Mouse (Mus musculus): Measurements from ENCODE around the gene Smad3. TPM values are rescaled to one million over a fixed set of nuclear protein-coding genes. Genes with fewer than 3 reads are reported as not detected.

Gene Smad3
- 12.6 and 14.4 TPM in 2 replicates for total RNA-seq (2015)
- total RNA-seq (2017): 16.7 and 16.8 TPM in 2 replicates

DNA sequence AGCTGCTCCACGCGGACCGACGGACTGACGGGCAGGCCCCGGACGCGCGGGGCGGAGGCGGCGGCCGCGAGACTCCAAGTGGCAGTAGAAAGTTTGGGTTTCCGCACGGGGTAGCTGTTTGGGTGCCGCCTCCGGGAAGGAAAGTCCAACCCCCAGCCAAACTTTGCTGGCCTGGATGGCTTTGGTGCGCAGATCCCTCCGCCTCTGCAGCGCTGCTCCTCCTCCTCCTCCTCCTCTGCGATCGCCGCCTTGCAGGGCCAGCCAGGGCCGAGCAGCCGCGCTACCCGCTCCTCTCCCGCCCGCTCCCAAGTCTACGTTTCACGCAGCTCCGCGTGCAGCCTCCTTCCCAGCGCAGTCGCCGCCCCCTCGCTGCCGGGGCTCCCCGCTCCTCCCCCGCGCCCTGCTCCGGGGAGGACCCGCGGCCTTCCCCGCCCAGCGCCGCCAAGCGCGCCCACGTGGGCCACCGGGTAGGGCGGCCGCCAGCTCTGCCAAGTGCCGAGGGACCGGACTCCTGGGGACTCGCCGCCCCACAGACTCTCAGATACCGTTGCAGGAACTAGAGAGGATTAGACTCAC lies at the start of gene Smad3:
Gene Smad3 (minus strand): TSS at position 130 of the 576 bp plus-strand sequence.
- ATAC-seq (replicated peaks; ENCODE audit: poor library complexity): peak; percentile 76

DNA sequence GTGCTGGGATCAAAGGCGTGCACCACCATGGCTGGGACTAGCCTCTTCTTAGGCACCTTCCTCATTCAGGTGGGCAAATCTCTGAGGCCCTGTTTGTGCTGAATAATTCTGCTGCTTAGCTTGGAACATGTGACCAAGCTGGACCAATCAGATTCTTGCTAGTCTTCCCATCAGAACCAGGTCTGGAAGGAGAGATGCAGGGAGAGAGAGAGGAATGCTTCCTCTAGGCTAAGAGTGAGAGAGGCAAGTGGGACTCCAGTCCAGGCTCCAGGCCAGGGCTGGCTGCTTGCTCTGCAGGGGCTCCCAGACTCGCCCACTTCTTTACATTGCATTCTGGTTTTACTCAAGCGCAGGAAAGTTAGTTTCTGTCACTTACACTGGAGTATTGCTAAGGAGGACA lies 47.1 kb upstream of the Smad3 start:
- no peak for ATAC-seq (replicated peaks; ENCODE audit: poor library complexity)

DNA sequence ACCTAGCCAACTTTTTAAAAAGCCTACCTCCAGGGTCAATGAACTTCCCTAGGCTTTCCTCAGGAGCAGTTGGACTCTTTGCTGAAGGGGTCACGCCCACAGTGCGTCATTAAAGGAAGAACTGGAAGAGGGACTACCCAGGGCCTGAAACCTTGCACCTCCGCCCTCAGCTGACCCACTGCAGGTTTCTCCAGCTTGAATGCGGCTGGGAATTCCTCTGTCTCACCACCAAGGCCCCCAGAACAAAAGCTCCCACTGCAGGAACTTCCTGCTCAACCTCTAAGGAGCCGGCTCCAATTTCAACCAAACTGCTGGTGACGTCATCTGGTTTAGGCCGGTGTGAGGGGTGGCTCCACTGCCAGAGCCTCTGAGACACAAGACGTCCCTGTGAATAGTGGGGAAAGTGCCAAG lies 45.4 kb upstream of the Smad3 start:
- ATAC-seq (replicated peaks; ENCODE audit: poor library complexity): no peak

DNA sequence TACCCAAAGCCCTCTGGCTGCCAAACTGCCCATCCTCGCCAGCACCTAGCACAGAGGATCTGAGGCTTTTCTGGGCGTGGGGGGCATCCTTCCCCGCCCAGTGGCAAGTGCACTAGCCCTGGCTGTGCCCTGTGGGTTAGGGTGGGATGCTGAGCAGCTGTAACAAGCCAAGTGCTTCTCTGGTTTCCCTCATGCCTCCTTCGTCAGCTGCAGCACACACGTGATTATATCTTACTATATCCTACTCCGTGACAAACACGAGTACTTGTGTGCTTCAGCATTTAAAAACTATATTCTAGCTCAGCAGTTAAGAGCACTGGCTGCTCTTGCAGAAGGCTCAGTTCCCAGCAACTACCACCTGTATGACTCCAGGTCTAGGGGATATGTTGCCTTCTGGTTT lies 44.7 kb upstream of the Smad3 start:
- no peak for ATAC-seq (replicated peaks; ENCODE audit: poor library complexity)

DNA sequence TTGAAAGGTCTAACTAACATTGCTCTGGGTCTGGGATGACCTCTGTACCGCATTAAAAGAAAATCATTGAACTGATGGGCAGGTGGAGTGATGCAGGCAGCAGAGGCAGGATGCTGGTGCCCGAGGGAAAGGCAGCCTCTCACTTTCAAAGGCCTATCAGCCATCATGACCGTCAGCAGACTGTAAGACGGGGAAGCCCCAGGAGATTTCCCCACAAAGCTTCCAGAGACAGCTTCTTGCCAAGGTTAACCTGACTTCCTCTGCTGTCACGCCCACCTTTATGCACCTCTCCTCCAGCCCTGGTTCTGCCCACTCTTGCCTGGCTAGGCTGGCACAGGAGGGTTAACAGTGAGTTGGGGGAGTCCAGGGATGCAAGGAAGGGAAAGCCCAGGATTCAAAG lies 44.3 kb upstream of the Smad3 start:
- ATAC-seq (replicated peaks; ENCODE audit: poor library complexity): no peak

DNA sequence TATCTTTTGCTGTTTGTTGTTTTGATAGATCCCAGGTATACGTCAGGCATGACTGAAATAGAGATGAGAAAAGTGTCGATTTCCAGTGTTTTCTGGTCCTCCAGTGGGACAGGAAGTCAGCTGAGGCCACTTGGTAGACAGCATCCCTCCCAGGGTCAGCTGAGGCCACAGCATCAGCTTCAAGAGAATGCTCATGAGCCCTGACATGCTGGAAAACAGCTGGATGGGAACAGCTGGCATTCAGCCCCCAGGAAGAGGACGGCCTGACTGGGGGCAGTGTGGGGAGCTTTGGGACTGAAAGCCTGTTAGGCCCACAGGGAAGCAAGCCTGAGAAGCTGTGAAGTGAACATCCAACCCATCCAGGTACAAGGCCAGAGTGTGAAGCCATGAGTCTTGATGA lies 38.6 kb upstream of the Smad3 start:
- no peak for ATAC-seq (replicated peaks; ENCODE audit: poor library complexity)

DNA sequence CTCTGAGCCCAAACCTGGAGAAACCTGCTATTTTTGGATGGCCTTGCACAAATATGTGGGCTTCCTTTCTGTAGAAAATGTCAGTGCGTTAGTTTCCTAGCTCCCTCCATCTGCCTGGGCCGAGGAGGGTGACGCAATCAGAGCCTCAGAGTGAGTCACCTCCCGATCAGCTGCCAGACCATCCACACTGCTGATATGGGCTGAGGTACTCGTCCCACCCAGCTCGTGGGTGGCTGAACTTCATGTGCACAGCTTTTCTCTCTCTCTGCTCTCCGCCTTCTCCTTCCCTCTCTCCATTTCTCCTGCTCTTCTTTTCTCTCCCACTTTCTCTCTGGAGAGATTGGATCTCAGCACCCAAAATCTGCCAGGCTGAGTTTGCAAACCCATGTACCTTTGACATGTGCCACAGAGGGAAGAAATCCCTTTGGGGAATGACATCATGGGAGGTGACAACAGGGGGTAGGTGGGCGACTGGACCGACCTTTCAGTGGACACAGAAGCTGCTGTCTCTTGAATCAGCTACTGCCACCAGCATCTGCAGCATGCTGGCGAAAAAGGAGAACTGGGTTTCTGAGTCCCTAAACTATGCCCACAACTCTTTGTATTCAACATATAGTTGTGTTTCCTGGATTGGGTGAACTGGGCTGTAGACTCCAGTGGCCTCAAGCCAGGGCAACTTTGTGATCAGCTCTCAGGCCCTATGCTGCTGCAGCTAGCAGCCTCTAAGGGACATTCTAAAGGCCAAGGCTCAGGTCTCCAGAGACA lies 36.1 kb upstream of the Smad3 start:
- ATAC-seq (replicated peaks; ENCODE audit: poor library complexity): peak; percentile 84

DNA sequence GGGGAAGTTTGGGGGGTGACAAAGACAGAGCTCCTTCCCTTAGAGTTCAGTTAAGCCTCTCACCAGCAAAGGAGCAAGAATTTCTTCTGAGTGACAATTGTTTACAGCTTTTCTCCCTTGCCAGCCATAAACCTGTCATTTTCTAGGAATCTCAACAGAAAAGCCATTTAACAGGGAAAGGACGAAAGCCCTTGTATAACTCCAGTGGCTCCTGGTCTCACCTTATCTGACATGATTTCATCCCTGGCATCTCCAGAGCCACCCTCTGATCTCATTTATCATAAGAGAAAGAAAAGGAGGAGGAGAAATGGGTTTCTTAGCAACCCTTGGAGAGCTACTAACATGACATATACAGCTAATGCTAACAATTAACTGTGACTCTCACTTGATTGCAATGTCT lies 33.9 kb upstream of the Smad3 start:
- ATAC-seq (replicated peaks; ENCODE audit: poor library complexity): no peak

DNA sequence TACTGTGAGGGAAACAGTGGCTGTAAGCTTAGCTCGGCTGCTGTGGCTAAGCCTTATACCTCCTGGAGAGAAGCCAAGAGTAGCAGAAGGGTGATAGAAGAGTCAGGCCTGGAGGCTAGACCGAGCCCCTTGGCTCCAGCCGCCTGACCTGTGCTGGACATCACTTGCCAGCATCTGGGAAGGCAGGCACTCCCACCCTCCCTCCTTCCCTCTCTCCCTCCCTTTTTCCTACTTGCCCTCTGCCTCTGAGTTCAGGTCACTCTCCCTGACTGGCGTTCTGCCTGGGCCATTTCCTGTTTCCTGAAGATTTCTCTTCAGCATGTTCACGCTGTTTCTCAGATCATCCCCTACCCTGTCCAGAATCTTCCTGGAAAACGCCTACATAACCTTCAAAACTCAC lies 33.5 kb upstream of the Smad3 start:
- ATAC-seq (replicated peaks; ENCODE audit: poor library complexity): no peak

DNA sequence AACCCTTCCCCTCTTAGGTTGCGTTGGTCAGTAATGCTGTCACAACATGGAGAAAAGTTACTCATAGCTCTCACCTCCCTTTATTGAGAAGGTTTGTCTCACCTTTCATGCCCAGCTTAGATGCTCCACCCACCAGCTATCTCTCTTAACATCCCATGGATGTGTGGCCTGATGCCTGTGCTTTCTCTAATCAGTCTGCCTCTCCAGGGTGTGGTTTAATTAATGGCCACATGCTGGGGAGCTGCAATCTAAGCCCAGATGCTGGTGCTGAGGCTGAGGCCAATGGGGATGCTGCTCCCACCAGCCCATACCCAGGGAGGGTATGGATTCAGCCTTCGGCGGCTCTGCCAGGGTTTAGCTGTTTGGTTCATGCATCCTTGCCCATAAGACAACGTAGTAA lies 32.4 kb upstream of the Smad3 start:
- ATAC-seq (replicated peaks; ENCODE audit: poor library complexity): no peak

DNA sequence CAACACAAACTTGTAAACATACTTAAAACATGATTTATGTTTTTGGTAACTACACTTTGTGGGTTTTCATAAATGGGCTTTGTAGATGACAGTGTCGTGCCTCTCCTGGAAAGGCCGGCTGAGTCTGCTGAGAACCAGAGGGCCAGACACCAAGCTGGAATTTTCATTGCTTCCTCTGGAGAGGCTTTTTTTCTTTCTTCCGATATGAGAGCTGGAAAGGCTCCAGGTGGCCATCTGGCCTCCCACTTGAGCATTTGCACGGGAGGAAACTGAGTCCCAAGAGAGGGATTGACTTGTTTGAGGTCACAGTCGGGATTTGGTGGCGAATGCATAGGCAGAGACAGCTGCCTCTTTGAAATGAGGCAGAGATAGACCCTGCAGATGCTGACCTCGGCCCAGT lies 31.6 kb upstream of the Smad3 start:
- ATAC-seq (replicated peaks; ENCODE audit: poor library complexity): no peak

DNA sequence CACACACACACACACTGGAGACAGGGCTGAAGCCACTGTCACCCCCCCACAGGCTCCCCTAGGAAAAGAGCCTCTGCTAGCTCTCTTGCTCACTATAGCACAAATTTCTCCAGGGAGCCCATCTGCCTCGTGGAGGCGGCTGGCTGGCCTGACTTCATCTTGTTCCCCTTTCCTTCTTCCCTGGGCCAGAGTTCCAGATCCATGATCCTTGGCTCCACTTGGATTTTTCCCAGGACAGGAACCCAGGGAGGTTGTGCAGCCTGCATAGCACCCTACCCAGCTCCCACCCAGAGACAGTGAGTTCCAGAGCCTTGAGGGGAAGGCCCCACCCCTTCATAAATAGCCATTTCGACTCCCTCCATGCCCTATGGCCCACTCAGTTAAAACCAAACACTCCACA lies 29.8 kb upstream of the Smad3 start:
- ATAC-seq (replicated peaks; ENCODE audit: poor library complexity): no peak

DNA sequence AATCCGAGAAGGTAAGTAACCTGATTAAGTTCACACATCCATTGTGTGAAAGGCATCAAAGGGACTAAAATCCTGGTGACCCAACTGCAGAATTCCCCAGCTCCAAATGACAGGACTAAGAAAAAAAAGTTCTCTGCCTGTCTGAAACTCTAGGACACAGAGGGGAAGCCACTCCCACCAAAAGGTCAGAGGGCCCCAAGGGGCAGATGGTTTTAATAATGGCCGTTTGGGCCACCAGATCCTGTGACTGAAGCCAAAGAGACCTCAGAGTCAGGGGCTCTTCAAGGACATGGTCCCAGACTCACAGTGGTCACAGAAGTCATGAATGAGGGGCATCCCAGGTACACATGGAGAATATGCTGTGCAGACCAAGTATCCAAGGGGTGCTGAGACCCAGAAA lies 29.3 kb upstream of the Smad3 start:
- no peak for ATAC-seq (replicated peaks; ENCODE audit: poor library complexity)

DNA sequence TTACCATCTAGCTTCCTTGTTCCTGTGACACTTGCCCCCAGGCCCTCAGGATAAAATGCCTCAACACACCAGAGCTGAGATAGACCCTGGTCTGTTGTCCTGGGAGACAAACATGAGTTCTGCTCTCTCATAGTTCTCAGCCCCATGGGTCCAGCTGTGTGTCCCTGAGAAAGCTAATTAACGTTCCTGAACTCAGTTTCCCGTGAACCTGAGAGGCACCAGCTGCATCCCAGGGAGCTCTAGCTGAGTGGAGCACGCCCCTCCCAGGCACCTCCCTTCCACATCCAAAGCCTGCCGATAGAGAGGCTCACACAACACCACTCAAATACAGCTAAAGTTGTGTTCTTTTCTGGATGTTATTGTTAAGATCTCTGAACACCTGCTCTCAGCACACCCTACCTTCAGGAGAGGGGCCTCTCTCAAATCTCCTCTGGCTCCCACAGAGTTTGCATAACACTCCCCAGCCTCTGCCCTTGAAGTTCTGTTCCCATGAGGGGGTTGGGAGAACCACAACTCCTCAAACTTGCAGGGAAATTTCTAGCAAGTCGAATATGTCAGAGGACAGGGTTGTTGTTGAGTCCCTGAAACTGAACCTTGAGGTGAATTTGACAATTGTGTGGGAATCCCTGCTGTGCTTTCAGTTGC lies 28.4 kb upstream of the Smad3 start:
- no peak for ATAC-seq (replicated peaks; ENCODE audit: poor library complexity)

DNA sequence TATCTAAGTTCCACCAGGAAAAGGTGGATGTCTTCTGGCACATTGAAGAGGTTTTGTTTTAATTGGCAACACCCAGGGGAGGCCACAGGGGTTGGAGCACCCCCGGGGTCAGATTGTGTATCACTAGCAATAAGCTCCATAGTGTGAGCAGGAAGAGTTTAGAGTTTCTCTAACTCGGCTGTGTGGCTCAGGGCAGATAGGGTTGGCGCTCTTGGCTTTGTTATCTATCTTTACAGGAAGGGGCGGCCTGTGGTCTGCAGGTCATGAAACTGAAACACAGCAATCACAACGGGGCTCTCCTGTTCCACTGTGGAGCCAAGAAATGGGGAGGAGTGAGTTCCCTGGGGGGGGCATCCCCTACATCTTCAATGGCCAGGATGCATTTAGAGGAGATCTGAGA lies 27.7 kb upstream of the Smad3 start:
- ATAC-seq (replicated peaks; ENCODE audit: poor library complexity): peak; percentile 81

DNA sequence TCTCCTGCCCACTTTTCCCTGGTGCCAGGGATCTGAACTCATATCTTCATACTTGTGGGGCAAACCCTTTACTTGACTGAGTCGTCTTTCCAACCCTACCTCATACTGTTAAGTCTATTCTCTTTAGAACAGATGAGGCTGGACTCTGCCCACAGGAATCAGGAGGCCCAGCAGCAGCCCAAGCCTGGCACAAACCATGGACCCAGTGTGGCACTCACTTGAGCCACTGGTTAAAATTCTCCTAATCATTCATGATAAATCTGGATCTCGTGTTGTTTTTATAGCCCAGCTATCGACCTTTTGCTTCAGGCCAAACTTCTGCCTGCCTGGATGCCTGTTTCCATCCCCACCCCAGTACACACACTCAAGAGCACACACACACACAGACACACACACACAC lies 26.8 kb upstream of the Smad3 start:
- ATAC-seq (replicated peaks; ENCODE audit: poor library complexity): no peak

DNA sequence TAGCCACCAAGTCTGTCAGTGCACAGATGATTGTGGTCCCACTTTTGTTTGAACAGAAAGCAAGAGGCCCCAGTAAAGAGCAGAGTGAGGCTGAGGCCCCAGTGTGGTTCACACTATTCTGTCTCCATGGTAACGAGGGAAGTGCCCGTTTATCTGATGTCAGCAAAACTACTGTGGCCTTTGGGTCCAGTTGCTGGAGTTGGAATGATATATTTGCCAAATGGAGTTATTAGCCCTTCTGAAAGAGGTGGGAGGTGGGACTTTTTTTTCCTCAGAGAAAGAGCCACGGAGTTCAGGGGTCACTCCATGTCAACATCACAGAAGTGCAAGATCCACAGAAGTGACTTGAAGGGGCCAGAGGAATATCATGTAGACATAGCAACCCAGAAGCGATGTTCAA lies 24.9 kb upstream of the Smad3 start:
- ATAC-seq (replicated peaks; ENCODE audit: poor library complexity): no peak

DNA sequence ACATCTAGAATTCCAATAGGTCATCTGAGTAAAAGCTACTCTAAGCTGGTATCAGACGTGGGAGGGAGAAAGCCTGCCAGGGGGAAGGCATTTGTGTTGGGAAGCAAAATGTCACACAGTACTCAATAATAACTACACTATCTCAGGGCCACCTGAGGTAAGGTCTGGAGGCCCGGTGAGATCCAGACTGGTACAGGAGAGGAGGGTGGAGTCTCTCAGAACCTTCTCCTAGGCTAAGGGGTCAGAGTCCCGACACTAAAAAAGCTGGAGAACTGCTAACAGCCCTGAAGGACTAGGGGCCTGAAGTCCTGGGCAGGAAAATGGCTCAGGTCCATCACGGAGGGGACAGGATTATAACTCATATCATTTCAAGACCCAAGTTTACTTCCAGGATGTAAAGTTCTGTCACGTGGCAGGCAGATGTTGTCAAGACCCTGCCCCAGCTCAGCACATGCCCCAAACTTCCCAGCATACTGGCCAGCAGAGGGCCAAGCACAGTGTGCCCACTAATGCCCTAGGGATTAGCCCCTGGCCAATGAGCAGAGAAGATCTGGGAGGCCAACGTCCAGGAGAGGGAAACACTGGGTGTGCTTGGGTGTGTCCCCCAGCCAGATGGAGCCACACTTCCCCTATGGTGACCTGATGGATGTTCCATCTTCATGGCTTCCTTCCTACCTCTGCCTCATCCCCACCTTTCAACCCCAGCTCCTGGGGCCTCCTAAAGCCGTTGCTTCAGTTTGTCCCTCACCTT lies 24.1 kb upstream of the Smad3 start:
- ATAC-seq (replicated peaks; ENCODE audit: poor library complexity): no peak

DNA sequence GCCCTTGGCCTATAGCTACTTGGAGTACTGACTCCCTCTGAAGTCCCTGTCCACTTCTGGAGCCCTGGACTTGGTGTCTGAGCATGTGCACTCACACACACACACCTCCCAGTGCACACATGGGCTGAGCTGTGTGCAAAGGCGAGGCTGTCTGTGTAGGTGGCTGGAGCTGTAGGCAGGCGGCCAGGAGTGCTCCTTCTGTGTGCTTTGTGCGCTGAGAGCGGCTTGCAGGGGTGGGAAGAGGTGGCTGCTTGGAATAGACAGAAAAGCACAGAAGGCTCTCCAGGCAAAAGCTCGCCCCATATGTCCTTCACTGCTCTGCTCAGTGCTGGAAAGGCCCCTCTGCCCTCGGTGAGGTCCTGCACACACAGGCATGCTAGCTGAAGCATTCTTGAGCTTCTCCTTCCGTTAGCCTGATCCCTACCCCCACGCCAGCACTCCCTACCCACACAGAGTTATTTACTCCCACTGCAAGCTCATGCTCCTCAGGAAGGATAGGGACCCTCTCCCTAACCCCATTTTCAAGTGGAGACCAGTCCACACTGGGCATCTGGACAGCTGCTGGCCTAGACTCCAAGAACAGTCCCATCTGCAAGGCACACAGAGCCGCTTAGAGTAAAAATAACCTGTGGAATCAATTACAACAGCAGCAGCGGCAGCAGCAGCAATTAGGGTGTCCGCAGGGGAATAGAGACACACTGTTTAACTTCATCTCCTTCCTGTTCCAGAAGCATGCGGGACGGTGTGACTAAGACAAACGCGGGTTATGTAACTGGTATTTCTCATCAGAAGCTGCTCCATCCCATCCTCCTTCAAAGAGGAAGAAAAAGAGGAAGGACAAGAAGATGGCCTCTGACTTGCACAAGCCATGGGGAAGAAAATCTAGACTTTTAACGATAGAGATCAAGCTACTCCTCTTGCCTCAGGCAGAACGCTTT lies 22.4 kb upstream of the Smad3 start:
- ATAC-seq (replicated peaks; ENCODE audit: poor library complexity): peak; percentile 83

DNA sequence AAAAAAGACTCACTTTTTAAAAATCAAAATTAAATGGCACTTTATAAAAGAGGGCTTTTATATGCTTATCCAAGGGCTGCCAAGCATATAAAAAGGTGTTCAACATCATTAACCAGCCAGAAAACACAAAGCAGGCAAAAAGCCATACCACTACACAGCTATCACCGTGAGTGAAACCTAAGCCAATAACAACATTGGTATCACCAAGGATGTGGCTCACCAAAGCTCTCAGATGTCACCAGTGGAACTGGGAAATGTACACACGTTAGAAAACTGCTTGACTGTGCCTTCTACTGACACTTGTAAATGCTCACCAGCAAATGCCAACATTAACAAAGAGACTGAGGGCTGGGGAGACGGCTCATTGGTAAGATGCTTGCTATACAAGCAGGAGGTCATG lies 18.9 kb upstream of the Smad3 start:
- ATAC-seq (replicated peaks; ENCODE audit: poor library complexity): no peak

All from megakaryocyte progenitor cell, adult 5-6 weeks (primary cell).